Mouse (Mus musculus): Measurements from ENCODE around the gene A930033H14Rik.

The A930033H14Rik gene

DNA sequence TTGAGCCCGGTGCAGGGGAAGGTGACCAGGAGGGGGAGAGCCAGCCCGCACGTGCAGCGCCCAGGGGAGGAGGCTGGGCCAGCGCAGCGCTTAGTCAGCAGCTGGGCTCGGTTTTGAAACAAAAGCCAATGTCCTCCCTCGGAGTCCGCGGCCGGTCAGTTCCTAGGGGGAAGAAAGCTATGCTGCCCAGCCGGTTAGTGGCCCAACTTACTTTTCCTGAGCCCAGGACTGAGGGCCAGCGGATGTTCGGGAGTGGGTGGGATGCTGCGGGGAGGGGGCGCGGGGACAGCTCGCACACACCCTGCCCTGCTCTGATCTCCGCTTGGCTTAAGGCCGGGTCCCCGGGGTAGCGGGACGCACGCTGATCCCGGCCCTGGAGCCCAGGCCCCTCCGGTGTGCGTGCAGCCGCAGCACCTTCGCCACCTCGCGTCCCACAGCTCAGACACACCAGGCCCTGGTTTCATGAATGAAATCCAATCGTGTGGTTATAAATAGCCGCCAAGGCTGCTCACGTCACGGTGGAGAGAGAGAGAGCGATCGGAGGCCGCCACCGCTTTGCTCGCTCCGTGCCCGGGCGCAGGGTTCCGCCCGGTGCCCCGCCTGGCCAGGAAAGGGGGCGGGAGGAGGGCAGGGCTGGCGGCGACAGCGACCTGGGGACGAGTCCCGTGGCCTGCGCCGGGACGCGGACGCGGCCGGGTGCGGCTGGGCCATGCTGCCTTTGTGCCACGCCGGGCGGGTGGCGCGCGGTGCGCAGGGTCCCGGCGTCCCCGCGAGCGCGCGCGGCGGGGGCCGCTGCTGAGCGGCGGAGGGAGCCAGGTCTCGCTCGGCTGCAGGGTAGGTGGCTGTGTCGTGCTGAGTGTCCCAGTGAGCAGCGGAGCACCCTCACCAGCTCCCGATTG lies at the start of gene A930033H14Rik:
Gene A930033H14Rik (minus strand): TSS at position 557 of the 899 bp plus-strand sequence.
- peak; percentile 75 for DNase-seq (ENCODE audit: low read depth, low spot score)

GRCm38 (mm10) chr10:69259929-69260328 lies 47.0 kb upstream of the A930033H14Rik start:
- DNase-seq (ENCODE audit: low read depth, low spot score) = no peak

DNA sequence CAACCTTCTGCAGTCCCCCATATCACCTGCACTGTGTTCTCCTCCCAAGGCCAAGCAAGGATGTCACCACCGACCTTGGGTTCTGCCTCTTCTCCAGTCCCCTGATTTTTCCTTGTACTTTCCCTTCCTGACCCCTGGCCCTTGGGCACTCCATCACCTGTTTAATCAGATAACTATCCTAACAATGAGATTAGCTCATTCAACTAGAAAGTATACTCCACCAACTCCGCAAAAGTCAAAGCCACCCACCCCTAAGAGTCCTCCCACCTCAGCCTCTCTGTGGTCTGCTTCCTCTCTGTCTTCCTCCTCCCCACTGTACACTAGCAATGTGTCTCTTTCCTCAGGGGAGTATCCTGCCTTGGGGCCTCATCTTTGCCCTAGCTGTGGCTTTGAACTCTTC lies 46.3 kb upstream of the A930033H14Rik start:
- DNase-seq (ENCODE audit: low read depth, low spot score) = no peak

DNA sequence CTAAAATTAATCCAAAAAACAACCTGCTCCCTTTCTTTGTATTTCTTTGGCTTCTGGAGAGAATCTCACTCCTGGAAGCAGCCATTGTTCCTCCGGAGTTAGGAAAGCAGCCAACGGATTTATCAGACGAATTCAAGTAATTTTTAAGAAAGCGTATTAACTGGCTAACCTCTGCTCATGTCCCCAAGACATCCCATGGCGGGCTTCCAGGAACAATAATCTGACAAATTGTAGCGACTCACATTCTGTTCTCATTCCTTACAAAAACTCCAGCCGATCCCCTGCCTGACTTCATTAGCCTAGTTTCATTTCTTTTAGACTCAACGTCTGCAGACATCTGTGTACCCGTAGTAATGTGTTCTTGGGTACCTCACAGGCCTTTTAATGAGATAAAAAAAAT lies 45.7 kb upstream of the A930033H14Rik start:
- DNase-seq (ENCODE audit: low read depth, low spot score) = no peak

GRCm38 (mm10) chr10:69257592-69258133 lies 44.8 kb upstream of the A930033H14Rik start:
- DNase-seq (ENCODE audit: low read depth, low spot score) = no peak

DNA sequence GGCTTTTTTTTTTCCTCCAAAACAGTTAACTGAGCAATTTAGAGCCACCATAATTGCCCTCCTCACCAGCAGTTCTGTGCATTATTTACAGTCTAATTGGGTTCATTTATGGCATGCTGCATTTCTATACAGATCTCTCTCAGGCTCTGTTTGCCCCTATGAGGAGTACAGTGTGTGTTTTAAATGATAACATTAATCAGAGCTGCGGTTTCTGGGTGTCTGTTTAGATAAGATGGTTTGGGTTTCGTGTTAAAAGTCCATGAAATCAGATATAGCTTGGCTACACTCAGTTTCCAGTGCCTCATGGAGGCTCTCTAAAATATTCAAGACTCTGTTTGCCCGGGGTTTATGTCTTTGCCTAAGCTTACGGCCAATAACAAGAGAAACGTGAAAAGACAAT lies 42.7 kb upstream of the A930033H14Rik start:
- no peak for DNase-seq (ENCODE audit: low read depth, low spot score)

DNA sequence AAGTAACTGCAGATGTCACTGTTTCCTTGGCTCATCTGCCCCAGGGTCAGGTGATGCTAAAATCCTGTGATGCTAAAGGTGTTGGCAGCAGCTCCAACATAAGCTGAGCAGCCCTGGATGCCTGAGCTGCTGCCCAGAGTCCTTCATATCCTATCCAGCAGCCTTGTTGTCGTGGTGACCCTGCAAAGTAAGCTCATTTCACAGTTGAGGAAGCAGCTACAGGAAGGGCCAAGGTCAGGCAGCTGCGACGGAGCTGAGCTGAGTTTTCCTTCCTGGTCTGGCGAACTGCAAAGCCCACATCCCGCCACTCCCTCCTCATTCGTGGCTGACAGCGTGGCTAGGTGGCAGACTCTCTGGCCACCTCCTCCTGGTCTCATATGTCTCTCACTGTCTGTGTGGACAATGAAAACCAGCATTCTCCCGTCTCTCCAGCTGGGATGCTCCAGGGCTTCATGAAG lies 41.5 kb upstream of the A930033H14Rik start:
- DNase-seq (ENCODE audit: low read depth, low spot score) = no peak

DNA sequence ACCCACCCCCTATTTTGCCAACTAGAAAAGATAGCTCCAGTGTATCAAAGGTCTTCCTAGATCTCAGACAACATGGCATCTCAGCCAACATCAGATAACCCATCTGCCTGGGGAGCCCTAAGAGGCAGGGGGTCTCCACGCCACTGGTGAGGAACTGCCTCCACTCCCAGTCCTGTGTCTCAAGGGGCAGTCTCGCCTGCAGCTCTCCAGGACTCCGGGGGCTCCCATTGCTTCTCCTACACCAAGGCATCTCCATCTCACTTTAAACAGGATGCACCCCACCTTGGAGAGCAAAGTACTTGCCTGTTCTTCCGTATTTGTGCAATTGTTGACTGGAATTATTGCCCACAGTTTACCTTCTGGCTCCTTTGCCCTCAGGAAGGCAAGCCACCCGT lies 40.8 kb upstream of the A930033H14Rik start:
- no peak for DNase-seq (ENCODE audit: low read depth, low spot score)

GRCm38 (mm10) chr10:69253075-69253685 lies 40.3 kb upstream of the A930033H14Rik start:
- DNase-seq (ENCODE audit: low read depth, low spot score) = no peak

DNA sequence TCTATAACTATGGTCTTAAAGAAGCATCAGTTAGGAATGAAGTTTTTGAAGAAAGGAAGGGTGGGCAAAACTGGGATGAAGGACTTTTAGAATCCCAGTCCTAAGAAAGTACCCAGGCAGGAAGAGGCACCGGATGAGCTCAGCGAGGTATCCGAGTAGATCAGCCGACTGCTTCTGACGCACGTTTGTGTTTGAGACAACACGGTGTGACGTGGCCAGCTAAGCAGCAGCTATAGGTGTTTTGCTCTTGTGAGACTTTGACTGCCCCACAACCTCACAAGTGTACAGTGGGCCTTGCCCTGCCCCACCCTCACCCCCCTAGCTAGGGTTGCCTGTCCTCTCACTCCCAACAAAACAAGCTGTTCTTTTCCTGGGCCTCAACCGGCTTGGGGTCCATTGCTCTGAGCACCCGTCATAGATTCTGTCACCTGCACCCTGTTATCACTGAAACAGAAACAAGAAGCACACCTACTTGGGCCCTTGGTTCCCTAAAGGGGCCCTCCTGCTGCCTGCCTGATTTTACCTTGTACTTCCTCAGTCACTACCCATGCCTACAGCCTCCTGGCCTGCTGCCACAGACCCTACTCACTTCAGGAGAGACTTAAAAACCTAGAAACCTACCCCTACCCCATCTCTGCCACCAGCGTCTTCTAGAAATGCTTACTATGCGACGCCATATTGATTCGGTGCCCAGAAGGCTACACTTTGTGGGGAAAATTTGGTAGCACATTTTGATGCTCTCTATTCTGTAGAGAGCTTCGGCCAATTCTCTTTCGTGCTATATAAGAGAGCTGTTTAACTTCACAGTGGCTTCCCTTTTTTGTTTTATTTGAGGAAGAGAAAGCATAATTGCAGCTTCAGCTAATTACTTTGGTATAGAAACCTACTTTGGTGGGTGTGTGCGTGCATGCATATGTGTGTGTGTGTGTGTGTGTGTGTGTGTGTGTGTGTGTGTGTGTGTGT lies 39.5 kb upstream of the A930033H14Rik start:
- no peak for DNase-seq (ENCODE audit: low read depth, low spot score)

DNA sequence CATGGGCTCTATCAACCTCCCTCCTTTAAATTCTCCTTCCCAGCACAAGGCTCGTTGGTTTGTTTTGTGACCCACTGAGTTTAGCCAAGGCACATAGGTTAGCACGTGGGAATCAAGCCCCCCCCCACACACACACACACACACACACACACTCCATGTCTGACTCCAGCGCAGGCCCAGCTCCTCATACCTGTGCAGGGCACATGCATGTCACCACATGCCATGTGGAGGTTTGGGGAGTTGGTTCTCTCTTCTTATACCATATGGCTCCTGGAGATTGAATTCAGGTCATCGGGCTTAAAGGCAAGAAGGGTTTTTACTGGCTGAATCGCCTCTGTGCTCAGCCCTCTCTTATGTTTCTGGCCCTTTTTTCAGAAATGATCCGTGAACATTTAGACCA lies 38.4 kb upstream of the A930033H14Rik start:
- DNase-seq (ENCODE audit: low read depth, low spot score) = no peak

- DNase-seq (ENCODE audit: low read depth, low spot score) = no peak
Measured at GRCm38 (mm10) chr10:69248261-69249160, 35.6 kb upstream of the A930033H14Rik start.

- no peak for DNase-seq (ENCODE audit: low read depth, low spot score)
Measured at GRCm38 (mm10) chr10:69247311-69248033, 34.6 kb upstream of the A930033H14Rik start.

DNA sequence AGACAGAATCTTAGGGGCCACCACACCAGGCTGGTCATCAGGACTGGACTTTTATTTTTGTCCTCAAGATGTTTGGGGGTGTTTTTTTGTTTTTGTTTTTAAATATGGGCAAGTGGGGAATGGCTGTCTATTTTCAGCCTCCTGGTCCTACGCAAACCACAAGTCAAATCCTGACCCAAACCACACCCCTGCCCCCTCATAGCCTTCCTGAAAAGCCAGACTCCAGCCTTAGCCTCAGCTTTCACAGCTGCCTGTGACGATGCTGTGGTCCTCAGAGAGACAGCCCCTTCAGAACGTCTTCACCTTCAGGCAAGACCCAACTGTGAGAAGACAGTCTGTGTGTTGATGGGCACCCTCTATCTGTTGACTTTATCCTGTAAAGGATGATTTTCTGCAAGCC lies 33.9 kb upstream of the A930033H14Rik start:
- DNase-seq (ENCODE audit: low read depth, low spot score) = no peak

DNA sequence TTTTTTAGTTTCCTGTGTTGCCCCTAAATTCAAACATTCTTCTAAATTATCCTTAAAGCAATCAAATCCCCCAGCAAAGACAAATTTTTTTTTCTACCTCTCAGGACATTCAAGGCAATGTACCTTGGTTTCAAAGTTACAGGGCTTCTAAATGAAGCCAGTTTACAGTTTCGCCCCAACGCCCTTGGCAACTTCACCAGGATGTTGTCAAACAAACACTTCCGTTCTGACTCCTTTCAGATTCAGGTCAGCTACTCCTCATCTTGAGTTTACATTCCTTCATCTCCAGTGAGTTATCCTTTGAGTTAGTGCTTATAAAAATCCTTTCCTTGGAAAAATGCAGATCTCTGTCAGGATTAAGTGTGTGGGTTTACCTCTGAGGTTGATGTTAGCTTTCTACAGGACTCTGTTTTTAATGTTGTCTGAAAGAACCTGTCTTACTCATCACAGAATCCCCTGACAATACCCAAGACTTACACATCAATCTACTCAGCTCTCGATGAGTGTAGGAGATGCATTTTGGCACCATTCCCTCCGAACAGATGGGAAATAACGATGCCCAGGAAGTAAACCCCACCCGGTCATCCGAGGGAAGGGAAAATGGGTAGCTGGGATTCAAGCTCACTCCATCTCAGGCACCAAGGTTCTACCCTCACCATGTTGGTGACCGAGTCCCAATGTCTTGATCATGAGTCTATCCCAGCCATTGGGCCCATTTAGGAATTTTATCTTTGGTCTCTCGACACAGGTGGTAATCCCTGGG lies 33.2 kb upstream of the A930033H14Rik start:
- no peak for DNase-seq (ENCODE audit: low read depth, low spot score)

GRCm38 (mm10) chr10:69245151-69245550 lies 32.3 kb upstream of the A930033H14Rik start:
- DNase-seq (ENCODE audit: low read depth, low spot score) = no peak

DNA sequence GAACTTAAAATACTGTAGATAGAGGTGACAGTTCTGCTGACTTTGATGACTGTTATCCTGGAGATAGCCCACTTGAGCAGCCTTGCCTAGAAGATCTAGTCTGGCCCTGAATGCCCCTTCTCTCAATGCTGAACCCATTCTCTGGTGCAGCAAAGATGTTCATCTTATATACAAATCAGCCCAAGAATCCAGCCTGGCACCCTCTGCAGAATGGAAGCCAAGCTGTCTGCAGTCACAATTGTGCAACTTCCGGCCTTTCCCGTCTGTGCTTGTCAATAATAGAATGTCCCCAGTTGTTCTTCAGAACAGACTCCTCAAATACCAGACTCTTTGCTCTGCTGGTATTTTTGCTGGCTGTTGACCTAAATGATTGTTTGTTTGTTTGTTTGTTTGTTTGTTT lies 27.6 kb upstream of the A930033H14Rik start:
- DNase-seq (ENCODE audit: low read depth, low spot score) = no peak

DNA sequence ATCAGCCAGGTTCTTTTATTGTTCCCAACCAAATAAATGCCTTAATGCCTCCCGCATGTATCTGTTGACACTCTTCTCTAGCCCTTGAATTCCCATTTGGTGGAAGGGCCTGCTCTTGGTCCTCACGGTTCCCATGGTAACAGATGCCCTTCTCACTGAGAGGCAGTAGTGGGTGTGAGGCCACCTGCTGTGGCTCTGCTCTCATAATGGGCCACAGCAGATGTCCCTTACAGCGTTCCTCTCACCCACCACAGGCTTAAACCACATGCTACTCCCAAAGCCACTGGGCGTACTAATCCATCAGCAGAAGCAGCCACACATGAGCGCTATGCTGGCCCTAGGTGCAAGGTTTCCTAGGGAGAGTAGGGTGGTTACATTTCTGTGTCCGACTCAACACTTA lies 25.4 kb upstream of the A930033H14Rik start:
- DNase-seq (ENCODE audit: low read depth, low spot score) = no peak

DNA sequence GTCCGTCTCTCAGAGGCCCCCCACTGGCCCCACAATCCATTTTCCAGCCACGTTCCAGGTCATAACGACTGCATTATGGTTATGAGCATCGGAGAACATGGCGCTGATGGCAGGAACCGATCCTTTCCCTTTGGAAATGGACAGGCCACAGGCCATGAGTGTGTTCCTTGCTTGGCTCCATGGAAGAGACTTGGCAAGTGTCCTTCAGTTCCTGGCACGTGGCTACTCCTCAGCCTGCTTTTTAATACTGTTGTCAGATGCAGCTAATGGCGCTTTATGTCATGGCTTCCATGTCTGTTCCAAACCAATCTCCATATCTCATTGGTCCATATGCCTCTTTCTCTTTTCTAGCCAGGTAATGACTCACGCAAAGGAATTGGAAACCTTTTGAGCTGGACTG lies 24.9 kb upstream of the A930033H14Rik start:
- DNase-seq (ENCODE audit: low read depth, low spot score) = no peak
